Mouse (Mus musculus): ENCODE results near the gene Glp1r. TPM values are rescaled to one million over a fixed set of nuclear protein-coding genes. Genes with fewer than 3 reads are reported as not detected.
A peak's percentile ranks its signal among the peaks of the same experiment; 100 is the strongest.

Glp1r gene
- total RNA-seq, 2 experiments from 2014 or later, result not detected

GRCm38 (mm10) chr17:30910866-30911731, 9.5 kb downstream of the Glp1r start:
- no peak for ATAC-seq (replicated peaks; ENCODE audit: poor library complexity, severe bottlenecking)

- no peak for ATAC-seq (replicated peaks; ENCODE audit: poor library complexity, severe bottlenecking)
Observed at GRCm38 (mm10) chr17:30911732-30912088, 10.1 kb downstream of the Glp1r start.

DNA sequence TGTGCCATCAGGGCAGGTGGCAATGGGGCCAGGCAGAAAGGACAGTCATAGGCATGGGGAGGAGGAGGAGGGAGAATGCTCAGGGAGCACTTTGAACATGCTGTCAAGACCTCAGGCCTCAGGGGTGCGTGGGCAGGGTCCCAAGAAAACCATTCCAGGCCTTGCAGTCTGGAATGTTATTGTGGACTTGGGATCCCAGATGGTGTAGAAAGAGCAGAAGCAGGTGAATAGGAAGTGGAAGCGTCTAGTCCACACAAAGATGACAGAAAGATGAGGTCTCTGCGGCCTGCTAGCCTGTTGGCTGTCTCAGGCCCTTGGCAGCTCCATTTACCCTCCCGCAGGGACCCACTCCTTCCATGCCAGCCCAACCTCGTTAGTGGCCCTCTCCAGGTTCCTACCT, 10.9 kb downstream of the Glp1r start:
- no peak for ATAC-seq (replicated peaks; ENCODE audit: poor library complexity, severe bottlenecking)

- no peak for ATAC-seq (replicated peaks; ENCODE audit: poor library complexity, severe bottlenecking)
Observed at GRCm38 (mm10) chr17:30914264-30914663, 12.6 kb downstream of the Glp1r start.

DNA sequence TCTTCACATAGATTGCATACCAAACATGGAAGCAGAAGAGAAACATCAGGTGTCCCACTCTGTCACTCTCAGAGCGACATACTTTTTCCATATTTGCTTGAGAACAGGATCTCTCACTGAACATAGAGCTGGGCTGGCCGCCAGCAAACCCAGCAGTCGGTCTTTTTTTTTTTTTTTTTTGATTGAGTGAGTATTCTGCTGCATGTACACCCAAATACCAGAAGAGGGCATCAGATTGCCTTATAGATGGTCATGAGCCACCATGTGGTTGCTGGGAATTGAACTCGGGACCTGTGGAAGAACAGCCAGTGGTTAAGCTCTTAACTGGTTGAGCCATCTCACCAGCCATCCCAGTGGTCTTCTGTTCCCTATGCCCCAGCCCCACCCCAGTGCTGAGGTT, 21.9 kb downstream of the Glp1r start:
- ATAC-seq (replicated peaks; ENCODE audit: poor library complexity, severe bottlenecking), result no peak

DNA sequence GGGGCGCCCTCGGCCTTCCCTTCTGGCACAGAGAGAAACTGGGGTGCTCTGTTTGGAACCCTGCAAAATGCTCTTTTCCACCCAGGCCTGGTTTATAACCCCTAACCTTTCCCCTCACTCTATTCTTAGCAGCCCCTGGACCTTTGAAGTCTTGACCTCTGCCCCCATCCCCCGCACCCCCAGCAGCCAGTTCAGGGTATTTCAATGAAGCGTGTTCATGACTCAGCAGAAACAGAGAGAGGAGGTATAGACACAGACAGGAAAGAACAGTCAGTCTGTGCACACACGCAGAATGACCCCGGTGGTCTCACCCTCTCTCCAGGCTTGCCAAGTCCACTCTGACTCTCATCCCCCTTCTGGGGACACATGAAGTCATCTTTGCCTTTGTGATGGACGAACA, 29.2 kb downstream of the Glp1r start:
- no peak for ATAC-seq (replicated peaks; ENCODE audit: poor library complexity, severe bottlenecking)

DNA sequence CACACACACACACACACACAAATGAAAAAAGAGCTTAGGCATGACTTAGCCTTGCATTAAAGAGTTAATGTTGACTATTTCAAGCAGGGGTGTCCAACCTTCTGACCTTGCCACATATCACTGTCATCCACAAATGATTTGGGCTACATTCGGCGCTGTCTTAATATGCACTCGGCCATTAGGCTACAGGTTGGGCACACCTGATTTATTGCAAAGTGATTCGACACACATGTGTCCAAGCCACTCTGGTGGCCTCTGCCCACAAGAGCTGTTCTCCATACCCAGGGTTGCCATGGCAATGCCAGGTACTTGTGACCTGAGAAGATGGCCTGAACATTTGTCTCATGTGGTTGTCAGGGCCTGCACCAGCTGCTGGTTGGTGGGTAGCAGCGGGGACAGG, 31.2 kb downstream of the Glp1r start:
- ATAC-seq (replicated peaks; ENCODE audit: poor library complexity, severe bottlenecking), result no peak

DNA sequence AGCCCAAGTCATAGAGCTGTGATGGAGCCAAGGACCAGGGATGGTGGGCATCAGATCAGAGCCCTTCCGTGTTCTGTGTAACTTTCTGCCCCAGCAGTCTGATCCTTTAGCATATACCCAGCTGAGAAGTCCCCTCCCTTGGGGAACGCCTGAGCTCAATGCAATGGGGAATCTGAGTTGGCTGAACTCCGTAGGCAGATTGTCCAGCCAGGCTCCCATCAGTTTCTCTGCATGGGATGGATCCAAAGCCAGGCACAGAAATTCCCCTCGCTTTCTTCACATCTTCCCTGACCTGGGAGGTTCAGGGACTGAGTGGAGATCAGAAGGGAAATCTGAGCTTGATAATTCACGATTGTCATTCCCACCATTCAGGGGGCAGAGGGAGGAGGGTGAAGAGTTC, 33.7 kb downstream of the Glp1r start:
- no peak for ATAC-seq (replicated peaks; ENCODE audit: poor library complexity, severe bottlenecking)

DNA sequence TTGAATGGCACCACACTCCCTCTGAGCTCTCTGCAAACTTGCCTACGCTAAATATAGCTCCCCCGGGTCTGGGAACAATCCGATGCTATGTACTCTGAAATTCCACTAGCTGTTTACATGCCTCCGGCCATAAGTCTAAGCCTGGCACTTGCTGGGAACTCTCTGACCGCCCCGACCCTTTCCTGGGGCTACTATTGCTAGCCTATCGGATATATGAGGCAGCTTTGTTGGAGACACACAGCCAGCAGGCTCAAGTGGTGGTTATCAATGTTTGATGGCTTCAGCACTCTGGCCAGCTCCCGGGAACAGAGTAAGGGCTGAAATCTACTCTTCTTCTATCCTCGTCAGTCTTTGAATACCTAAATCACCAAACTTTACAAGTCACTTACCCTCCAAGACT, 36.9 kb downstream of the Glp1r start:
- ATAC-seq (replicated peaks; ENCODE audit: poor library complexity, severe bottlenecking), result no peak

GRCm38 (mm10) chr17:30948382-30948781, 46.8 kb downstream of the Glp1r start:
- ATAC-seq (replicated peaks; ENCODE audit: poor library complexity, severe bottlenecking), result no peak

GRCm38 (mm10) chr17:30950780-30951179, 49.2 kb downstream of the Glp1r start:
- peak; percentile 17; the same call in 1 of the 2 replicates for ATAC-seq (replicated peaks; ENCODE audit: poor library complexity, severe bottlenecking)

DNA sequence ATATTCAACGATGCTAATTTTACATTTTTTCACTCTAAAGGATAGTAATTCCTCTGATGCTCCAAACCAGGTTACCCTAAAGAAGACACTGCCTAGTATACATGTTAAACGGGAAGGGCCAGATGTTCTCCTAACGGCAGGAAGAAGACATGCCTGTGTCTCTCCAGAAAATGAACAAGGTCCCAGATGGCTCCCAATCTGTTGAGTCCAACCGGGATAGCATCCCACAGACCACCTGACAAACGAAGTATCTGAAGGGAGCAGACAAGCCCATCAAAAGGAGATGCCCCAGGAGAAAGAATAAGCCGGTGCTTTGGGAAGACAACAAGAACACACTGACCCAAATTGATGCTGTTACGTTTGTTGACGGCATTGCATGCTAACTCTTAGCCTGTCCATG, 50.0 kb downstream of the Glp1r start:
- ATAC-seq (replicated peaks; ENCODE audit: poor library complexity, severe bottlenecking), result no peak

DNA sequence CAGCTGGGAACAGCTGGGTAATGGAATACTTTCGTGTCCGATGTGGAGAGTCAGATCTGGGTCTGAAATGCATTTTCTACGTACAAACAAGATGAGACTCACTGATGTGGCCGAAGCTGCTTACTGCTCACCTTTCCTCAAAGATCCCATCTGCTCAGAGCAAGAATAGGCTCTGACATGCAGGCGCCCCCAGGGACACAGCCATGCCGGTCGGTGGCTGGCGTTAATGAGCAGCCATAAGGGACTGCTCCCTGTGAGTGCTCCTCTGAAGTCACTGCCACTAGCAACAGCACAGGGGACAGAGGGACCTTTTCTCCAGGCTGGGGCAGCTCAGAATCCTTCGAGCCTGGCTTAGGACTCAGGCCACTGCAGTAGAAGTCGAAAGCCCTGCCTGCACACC, 52.7 kb downstream of the Glp1r start, which contains the start of gene Umodl1:
Gene Umodl1, plus strand, starts transcription at position 301 of the 400 bp plus-strand sequence.
- no peak for ATAC-seq (replicated peaks; ENCODE audit: poor library complexity, severe bottlenecking)

DNA sequence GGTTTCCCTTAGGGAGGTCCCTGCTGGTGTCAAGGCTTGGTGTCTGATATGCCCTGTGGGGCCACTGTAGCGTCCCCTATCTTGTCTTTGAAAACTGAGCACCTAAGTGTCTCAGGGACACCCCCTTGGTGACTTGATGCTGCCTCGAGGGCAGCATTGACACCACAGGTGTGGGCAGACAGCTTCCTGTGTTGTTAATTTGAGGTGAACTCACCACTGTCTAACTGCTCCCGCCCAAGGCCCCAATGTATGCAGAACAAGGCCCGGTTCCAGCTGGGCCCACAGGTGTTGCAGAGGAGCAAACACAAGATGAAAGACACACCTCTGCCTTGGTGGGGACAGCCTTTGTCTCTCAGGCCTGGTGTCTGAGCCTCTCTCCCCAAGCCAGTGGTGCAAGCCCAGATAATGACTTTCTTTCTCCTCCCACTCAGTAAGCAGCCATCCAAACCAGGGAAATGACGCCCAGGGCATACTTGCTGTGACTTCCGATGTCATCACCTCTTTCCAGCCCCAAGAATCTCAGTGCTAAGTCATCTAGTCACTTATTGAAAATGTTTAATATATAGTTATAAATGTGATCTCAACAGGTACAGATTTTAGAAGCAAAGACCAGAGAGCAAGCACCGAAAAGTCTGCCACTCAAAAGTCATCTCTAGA, 60.4 kb downstream of the Glp1r start:
- no peak for ATAC-seq (replicated peaks; ENCODE audit: poor library complexity, severe bottlenecking)

GRCm38 (mm10) chr17:30962880-30963279, 61.3 kb downstream of the Glp1r start:
- ATAC-seq (replicated peaks; ENCODE audit: poor library complexity, severe bottlenecking), result no peak

- no peak for ATAC-seq (replicated peaks; ENCODE audit: poor library complexity, severe bottlenecking)
Observed at GRCm38 (mm10) chr17:30969983-30970382, 68.4 kb downstream of the Glp1r start.

- 0 out of 2 replicates have a peak, but pooled peaks have one; percentile 23 for ATAC-seq (replicated peaks; ENCODE audit: poor library complexity, severe bottlenecking)
Observed at GRCm38 (mm10) chr17:30971877-30972276, 70.3 kb downstream of the Glp1r start.

DNA sequence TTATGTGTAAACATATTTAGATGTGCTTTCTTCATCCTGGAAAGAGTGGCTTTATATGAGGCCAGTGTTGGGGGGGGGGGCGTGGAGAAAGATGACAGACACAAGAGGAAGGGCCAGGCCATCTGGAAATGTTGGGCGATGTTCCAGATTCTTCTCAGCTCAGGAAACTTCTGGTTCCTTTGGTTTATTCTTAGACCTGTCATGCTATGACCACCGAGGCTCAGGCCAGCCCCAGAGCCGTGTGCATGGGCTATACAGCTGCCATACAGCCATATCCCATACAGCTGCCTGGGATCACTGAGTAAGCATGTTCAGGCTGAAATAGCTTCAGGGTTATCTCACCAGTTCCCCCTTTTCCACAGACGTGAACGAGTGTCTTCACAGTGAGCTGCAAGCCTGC, 71.7 kb downstream of the Glp1r start:
- ATAC-seq (replicated peaks; ENCODE audit: poor library complexity, severe bottlenecking), result peak; percentile 73

- ATAC-seq (replicated peaks; ENCODE audit: poor library complexity, severe bottlenecking), result peak; percentile 68
Observed at GRCm38 (mm10) chr17:30977290-30977689, 75.7 kb downstream of the Glp1r start.

- ATAC-seq (replicated peaks; ENCODE audit: poor library complexity, severe bottlenecking), result no peak
Observed at GRCm38 (mm10) chr17:30978556-30978955, 76.9 kb downstream of the Glp1r start.

DNA sequence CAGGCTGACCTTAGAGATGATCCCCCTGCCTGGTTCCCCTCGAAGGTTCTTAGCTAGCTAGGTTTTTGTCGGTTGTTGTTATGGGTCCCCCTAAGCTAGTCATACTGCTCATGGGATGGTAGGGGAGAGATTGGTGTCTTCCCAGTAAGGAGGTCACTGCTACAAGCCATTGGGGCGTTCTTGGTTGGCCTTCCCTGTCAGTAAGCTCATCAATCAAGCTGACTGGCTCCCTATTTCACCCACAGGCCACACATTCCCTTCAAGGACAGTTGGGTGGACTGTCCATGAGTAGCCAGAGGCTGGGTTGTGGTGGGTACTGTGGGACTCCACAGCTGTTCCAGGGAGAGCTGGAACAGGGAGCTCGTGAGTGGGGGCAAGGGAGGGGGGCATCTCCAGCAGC, 81.9 kb downstream of the Glp1r start:
- ATAC-seq (replicated peaks; ENCODE audit: poor library complexity, severe bottlenecking), result no peak

DNA sequence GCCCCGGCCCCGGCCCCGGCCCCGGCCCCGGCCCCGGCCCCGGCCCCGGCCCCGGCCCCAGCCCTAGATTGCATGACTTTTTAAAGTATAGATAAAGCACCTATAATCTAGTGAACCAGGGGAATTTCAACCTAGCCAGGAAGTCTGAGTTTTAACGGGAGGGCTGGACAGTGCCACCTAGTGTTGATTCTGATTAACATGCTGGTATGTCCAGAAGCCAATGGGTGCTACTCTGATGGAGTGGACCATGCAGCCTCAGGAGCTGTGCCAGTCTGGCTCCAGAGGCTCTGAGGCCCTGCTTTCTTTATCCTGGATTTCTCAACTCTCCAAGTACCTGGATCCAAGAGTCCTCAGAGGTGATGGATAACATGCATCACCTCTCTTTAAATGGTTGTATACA, 88.6 kb downstream of the Glp1r start:
- ATAC-seq (replicated peaks; ENCODE audit: poor library complexity, severe bottlenecking), result peak; percentile 55; the same call in 1 of the 2 replicates
